Mouse (Mus musculus): Measurements from ENCODE around the gene Tas2r108.

GRCm38 (mm10) chr6:40476132-40476531 is 17.2 kb upstream of the Tas2r108 start:
- TF ChIP-seq POLR2A (IDR thresholded peaks at IDR 0.05; ENCODE audit: extremely low read depth, insufficient read depth, low read length) = no peak
- TF ChIP-seq CTCF (IDR thresholded peaks at IDR 0.05; ENCODE audit: extremely low read depth, insufficient read depth, low read length) = no peak
